ENCODE assay signal across 15 mouse cellular contexts in the genomic region with DNA sequence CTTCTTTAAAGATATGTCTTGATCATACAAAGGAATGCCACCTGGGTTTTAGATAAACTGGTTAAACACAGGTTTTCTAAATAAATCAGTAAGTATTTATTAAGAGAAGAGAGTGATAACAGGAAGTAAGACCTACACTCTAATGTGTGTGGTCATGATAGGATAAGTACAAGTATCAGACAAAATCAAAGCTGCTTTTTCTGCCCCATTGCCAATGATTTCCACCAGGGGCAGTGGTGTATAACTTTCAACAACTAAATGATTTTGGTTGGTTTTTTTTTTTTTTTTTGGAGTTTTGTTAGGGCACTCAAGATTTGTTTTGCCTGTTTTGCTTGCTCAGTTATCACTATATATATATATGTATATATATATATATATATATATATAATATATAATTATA.
DNase-seq lines count a peak whose midpoint lies in the region; ATAC-seq and TF ChIP-seq lines count a peak whose summit lies in the region.
"Had no signal": no experiment of that assay in that cellular context is flagged by ENCODE, and none has a peak within 500 bp of the region (broad histone marks: within the 10 kb centered on the region; RNA-seq: fewer than 3 reads in every experiment).

No protein-coding gene starts in this region.

- no peaks in the 10 kb centered on the region for H3K27me3 ChIP-seq in lung, postnatal 0 days (replicated peaks; ENCODE audit: insufficient read depth, low read length)
- no peaks in the 10 kb centered on the region for H3K27me3 ChIP-seq in MEL (ENCODE audit: control insufficient read depth in 1 of 2, insufficient read depth in 2 of 2, low read length in 2 of 2)
- H3K27me3 ChIP-seq: midbrain, embryonic 13.5 days had no signal

- TF ChIP-seq RAD21 in MEL (IDR thresholded peaks at IDR 0.05; ENCODE audit: low read depth, low read length) = peak; percentile 83

- TF ChIP-seq POLR2A in MEL (IDR thresholded peaks at IDR 0.05; ENCODE audit: control insufficient read depth in 1 of 2, insufficient read depth in 1 of 2, low read depth in 1 of 2, low read length in 2 of 2, poor library complexity in 1 of 2) = no peak

- H3K4me1 ChIP-seq in lung, postnatal 0 days (ENCODE audit: insufficient read depth, low read depth, low read length) = no peaks in the 10 kb centered on the region
- no peaks in the 10 kb centered on the region for H3K4me1 ChIP-seq in MEL (ENCODE audit: control insufficient read depth in 1 of 2, insufficient read depth in 2 of 2, low read length in 2 of 2)
- H3K4me1 ChIP-seq: hindbrain, embryonic 10.5 days; midbrain, embryonic 13.5 days had no signal

- no peak for DNase-seq in gastrocnemius, adult 2 months
- no peak for DNase-seq in gastrocnemius, adult 18-20 months (ENCODE audit: low spot score)
- DNase-seq in lung, postnatal 0 days (ENCODE audit: low spot score) = no peak
- no peak for DNase-seq in lung, postnatal 25 days (ENCODE audit: low spot score)
- DNase-seq in MEL (ENCODE audit: low read depth, low spot score) = peak; percentile 64
- DNase-seq in naive thymus-derived CD4-positive, alpha-beta T cell, adult 2 months (ENCODE audit: low read depth) = peak; percentile 4
- DNase-seq in spleen, postnatal 14 days (ENCODE audit: low spot score in 2 of 2) = no peak
- DNase-seq: cerebellum, postnatal 25 days; kidney, adult 11 months; kidney, postnatal 36 days; layer of hippocampus, postnatal 36 days; lung, postnatal 4 days had no signal

- no peak overlapping the region for H3K9ac ChIP-seq in lung, postnatal 0 days (replicated peaks; ENCODE audit: low read depth)
- H3K9ac ChIP-seq in MEL (ENCODE audit: control insufficient read depth, low read depth, low read length, poor library complexity, severe bottlenecking) = no peak overlapping the region
- H3K9ac ChIP-seq: liver, embryonic 14.5 days; midbrain, embryonic 13.5 days had no signal

- no peak overlapping the region for H3K4me3 ChIP-seq in gastrocnemius, adult 2 months
- H3K4me3 ChIP-seq in lung, postnatal 0 days (ENCODE audit: low read depth, low read length) = no peak overlapping the region
- no peak overlapping the region for H3K4me3 ChIP-seq in MEL (ENCODE audit: control insufficient read depth in 1 of 2, insufficient read depth in 1 of 2, low read depth in 2 of 2, low read length in 2 of 2)
- H3K4me3 ChIP-seq: hindbrain, embryonic 10.5 days; midbrain, embryonic 13.5 days had no signal

- no peaks in the 10 kb centered on the region for H3K79me2 ChIP-seq in MEL (ENCODE audit: control insufficient read depth, insufficient read depth, low read length, poor library complexity)

- no peak for TF ChIP-seq EP300 in lung, postnatal 0 days (IDR thresholded peaks at IDR 0.05)
- TF ChIP-seq EP300 in MEL (IDR thresholded peaks at IDR 0.05; ENCODE audit: low read depth in 1 of 2, low read length in 2 of 2) = peak; percentile 17 to 26; a peak in 2 of 4 replicates

- H3K4me2 ChIP-seq in lung, postnatal 0 days (replicated peaks; ENCODE audit: low read depth, low read length) = no peak overlapping the region
- H3K4me2 ChIP-seq: midbrain, embryonic 13.5 days had no signal

- intact Hi-C loops in gastrocnemius, adult 2 months (cut with DNase I) = no loop called here

- H3K27ac ChIP-seq in gastrocnemius, adult 2 months = no peak overlapping the region
- H3K27ac ChIP-seq in lung, postnatal 0 days (ENCODE audit: low read length) = no peak overlapping the region
- H3K27ac ChIP-seq in MEL (ENCODE audit: control insufficient read depth, low read depth, low read length) = no peak overlapping the region
- H3K27ac ChIP-seq: hindbrain, embryonic 10.5 days; liver, embryonic 14.5 days; midbrain, embryonic 13.5 days had no signal

- peak; percentile 22; the same call in 1 of the 2 replicates for TF ChIP-seq CTCF in gastrocnemius, adult 2 months (IDR thresholded peaks at IDR 0.05)
- peak; percentile 18; the same call in 1 of the 2 replicates for TF ChIP-seq CTCF in lung, postnatal 0 days (IDR thresholded peaks at IDR 0.05)
- peak in 2 of 3 experiments; percentile 27 to 64; a peak in 3 of 6 replicates for TF ChIP-seq CTCF in MEL (IDR thresholded peaks at IDR 0.05 in 2 of 3, conservative IDR thresholded peaks at IDR 0.05 in 1 of 3; ENCODE audit: control insufficient read depth in 1 of 3, insufficient read depth in 1 of 3, low read depth in 2 of 3, low read length in 3 of 3, poor library complexity in 1 of 3, severe bottlenecking in 1 of 3)

- no peaks in the 10 kb centered on the region for H3K36me3 ChIP-seq in lung, postnatal 0 days (ENCODE audit: insufficient read depth, low read length)
- no peaks in the 10 kb centered on the region for H3K36me3 ChIP-seq in MEL (ENCODE audit: control insufficient read depth in 1 of 2, insufficient read depth in 2 of 2, low read length in 2 of 2)
- H3K36me3 ChIP-seq: hindbrain, embryonic 10.5 days; midbrain, embryonic 13.5 days had no signal

- no peaks in the 10 kb centered on the region for H3K9me3 ChIP-seq in lung, postnatal 0 days (ENCODE audit: low read length)
- no peaks in the 10 kb centered on the region for H3K9me3 ChIP-seq in MEL (replicated peaks; ENCODE audit: insufficient read depth, low read length)
- H3K9me3 ChIP-seq: hindbrain, embryonic 10.5 days; midbrain, embryonic 13.5 days had no signal

- no peak for ATAC-seq in lung, postnatal 0 days
- ATAC-seq: midbrain, embryonic 13.5 days had no signal

TF ChIP-seq in MEL, 35 proteins besides CTCF, POLR2A, EP300 and RAD21:
- TF ChIP-seq RCOR1 (IDR thresholded peaks at IDR 0.05; ENCODE audit: low read depth, low read length) (peak; percentile 79), ZC3H11A (IDR thresholded peaks at IDR 0.05; ENCODE audit: low read depth, low read length) (peak; percentile 48), SMC3 (IDR thresholded peaks at IDR 0.05; ENCODE audit: low read depth, low read length) (peak; percentile 72), TBP (IDR thresholded peaks at IDR 0.05; ENCODE audit: low read depth, low read length) (no peak), UBTF (IDR thresholded peaks at IDR 0.05; ENCODE audit: borderline replicate concordance, insufficient read depth, low read depth, low read length) (no peak), TAL1 (IDR thresholded peaks at IDR 0.05; ENCODE audit: low read length) (no peak), BHLHE40 (IDR thresholded peaks at IDR 0.05; ENCODE audit: borderline replicate concordance, low read depth, low read length) (no peak), ETS1 (IDR thresholded peaks at IDR 0.05; ENCODE audit: low read depth, low read length) (no peak), GATA1 (IDR thresholded peaks at IDR 0.05; ENCODE audit: low read depth, low read length) (peak; percentile 30; the same call in 1 of the 2 replicates), ZNF384 (IDR thresholded peaks at IDR 0.05; ENCODE audit: low read depth, low read length) (peak; percentile 93), MAFK (IDR thresholded peaks at IDR 0.05; ENCODE audit: borderline replicate concordance, low read depth, low read length) (no peak), HCFC1 (IDR thresholded peaks at IDR 0.05; ENCODE audit: low read depth, low read length) (no peak), MAZ (IDR thresholded peaks at IDR 0.05; ENCODE audit: low read depth, low read length) (no peak), TCF12 (IDR thresholded peaks at IDR 0.05; ENCODE audit: low read depth, low read length) (no peak)

Comparison
In these comparisons a context has a peak if more than half of its experiments do, and no peak if none do; other contexts are left out.
1. DNase-seq: peak in MEL (single experiment) and naive thymus-derived CD4-positive, alpha-beta T cell, adult 2 months (single experiment); none in gastrocnemius, adult 2 months (single experiment), gastrocnemius, adult 18-20 months (single experiment), lung, postnatal 0 days (single experiment), lung, postnatal 25 days (single experiment) and spleen, postnatal 14 days (0 of 2).
2. Peak in every context shown above with its lines, with median percentiles within 50 percentile points of each other: CTCF ChIP-seq.